Mouse (Mus musculus) small intestine, adult 2 months (tissue): ENCODE data around the gene Tnip2.

Experiments
- CTCF ChIP-seq: fragments of 200-500 bp; IDR thresholded peaks from 2 replicates; pipeline ENCODE4 v1.5.1; 2012; ENCODE audit warnings: low read depth, mild to moderate bottlenecking, control low read depth, inconsistent platforms, low read length, moderate library complexity, mixed read lengths; ENCODE audit not compliant: insufficient replicate concordance, insufficient read length; ENCODE audit errors: extremely low read depth
- POLR2A ChIP-seq: fragments of 200-500 bp; IDR thresholded peaks from 2 replicates; pipeline ENCODE4 v1.6.1; 2012; ENCODE audit warnings: low read depth, mild to moderate bottlenecking, control low read depth, inconsistent platforms, low read length, moderate library complexity

DNA sequence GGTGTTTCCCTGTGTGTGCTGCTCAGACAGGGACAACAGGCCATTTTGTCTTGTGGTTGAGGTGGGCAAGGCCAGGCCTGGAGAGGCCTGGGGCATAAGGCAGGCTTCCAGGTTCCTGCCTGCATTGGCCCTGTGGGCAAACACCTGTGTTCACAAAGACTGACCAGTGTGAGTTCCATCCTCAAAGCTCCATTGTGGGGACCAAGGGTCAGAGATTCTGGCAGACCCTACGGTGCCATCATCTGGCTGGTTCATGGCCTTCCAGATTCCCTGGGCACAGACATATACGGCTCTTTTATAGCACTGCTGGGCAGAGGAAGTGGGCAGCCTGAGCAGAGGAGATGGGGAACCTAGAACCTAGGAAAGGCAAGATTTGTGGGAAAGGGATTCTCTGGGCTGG is 13.6 kb upstream of the Tnip2 start:
- TF ChIP-seq POLR2A (no peak), CTCF (no peak)
